Mouse (Mus musculus) thymus, adult 18-20 months (tissue): ENCODE measurements around the gene Rnf227.
"Not testable (repeated sequence)": the region's sequence is repeated elsewhere in the genome, so short reads cannot be mapped to it uniquely, and the experiment has no call there.

Experiments used
- DNase-seq, 2 experiments: peaks; one replicate each; pipeline ENCODE4 v3.0.0; 2022; ENCODE audit warnings: mixed read lengths in 2 of 2

Gene Rnf227

GRCm38 (mm10) chr11:69340161-69341131 is at the start of gene Rnf227:
TSS of gene Rnf227 (plus strand) at chr11:69340461.
- DNase-seq = peak; percentile 56 to 67

- DNase-seq = no peak
These were observed 49.1 kb upstream of the Rnf227 start for GRCm38 (mm10) chr11:69291111-69291510.

DNA sequence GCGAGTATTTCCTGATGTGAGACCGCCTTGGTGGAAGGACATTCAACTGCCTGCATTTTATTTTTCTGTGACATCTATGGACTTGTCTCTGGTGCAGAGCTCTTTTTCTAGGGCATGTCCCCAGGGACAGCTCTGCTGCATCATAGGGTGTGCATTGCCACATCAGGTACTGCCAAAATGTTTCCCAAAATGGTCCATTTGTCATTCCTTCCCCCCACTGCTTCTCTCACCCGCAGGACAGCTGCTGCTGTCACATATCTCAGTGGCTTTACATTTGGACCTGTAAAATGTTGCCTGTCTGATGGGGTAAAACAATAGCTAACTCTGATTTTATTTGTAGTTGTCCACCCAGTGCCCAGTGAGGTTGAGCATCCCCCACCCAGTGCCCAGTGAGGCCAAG is 45.0 kb upstream of the Rnf227 start:
- DNase-seq = no peak

GRCm38 (mm10) chr11:69297799-69298198 is 42.5 kb upstream of the Rnf227 start:
- DNase-seq = no peak

- no peak for DNase-seq
These were observed 42.0 kb upstream of the Rnf227 start for GRCm38 (mm10) chr11:69298231-69298630.

- DNase-seq = no peak
These were observed 37.4 kb upstream of the Rnf227 start for GRCm38 (mm10) chr11:69302817-69303216.

DNA sequence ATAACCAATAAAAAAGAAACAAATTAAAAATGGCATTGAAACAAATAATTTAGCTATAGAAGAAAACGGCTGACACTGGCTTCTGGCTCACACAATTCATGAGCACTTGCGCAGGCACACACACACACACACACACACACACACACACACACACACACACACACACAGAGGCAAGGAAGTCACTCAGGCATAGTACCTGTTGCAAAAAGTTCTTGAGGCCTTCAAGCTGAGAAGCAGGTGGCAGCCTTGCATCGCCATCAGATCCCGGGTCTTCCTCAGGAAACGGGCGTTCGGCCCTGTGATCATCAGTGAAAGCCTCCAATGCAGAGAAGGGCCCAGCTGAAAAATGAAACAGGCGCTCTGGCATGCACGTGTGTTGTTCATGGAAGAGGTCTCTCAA is 35.0 kb upstream of the Rnf227 start:
- no peak for DNase-seq

DNA sequence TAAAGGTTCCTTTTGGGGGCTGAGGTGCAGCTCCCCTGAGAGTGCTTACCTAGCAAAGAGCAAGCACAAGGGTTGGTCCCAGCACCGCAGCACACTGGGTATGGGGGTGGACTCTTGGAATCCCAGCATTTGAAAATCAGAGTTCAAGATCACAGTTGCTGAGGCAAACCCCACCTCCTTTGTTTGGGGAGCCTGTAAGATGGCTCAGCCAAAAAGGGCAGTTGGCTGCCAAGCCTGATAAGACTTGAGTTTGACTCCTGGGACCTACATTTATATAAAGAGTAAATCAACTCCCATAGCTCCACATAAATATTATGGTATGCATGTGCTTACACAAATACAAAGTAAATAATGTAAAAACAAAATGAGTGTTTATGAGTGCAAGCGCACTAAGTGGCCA is 34.2 kb upstream of the Rnf227 start:
- DNase-seq = no peak

DNA sequence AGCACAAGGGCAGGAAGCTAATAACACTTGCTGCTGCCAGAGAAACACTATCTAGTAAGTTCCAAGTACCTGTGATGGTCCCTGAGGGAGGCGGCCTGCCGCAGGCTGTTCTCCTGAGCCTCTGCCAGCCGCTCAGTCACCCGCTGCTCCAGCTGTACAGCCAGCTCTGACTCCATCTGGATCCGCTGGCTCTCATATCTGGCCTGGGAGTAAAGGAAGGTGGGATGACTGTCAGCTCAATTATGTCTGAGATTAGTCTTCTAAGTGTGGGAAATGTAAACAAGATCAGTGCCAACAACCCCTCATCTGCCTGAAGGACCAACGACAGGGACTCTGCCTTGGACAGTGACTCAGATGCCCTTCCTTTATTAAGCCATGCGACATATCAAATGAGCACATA is 29.0 kb upstream of the Rnf227 start:
- no peak for DNase-seq

GRCm38 (mm10) chr11:69316361-69316760 is 23.9 kb upstream of the Rnf227 start:
- DNase-seq = no peak

GRCm38 (mm10) chr11:69318000-69318399 is 22.3 kb upstream of the Rnf227 start:
- DNase-seq = not testable (repeated sequence)

GRCm38 (mm10) chr11:69321580-69321979 is 18.7 kb upstream of the Rnf227 start:
- DNase-seq = no peak

- no peak for DNase-seq
These were observed 18.3 kb upstream of the Rnf227 start for GRCm38 (mm10) chr11:69322010-69322409.

DNA sequence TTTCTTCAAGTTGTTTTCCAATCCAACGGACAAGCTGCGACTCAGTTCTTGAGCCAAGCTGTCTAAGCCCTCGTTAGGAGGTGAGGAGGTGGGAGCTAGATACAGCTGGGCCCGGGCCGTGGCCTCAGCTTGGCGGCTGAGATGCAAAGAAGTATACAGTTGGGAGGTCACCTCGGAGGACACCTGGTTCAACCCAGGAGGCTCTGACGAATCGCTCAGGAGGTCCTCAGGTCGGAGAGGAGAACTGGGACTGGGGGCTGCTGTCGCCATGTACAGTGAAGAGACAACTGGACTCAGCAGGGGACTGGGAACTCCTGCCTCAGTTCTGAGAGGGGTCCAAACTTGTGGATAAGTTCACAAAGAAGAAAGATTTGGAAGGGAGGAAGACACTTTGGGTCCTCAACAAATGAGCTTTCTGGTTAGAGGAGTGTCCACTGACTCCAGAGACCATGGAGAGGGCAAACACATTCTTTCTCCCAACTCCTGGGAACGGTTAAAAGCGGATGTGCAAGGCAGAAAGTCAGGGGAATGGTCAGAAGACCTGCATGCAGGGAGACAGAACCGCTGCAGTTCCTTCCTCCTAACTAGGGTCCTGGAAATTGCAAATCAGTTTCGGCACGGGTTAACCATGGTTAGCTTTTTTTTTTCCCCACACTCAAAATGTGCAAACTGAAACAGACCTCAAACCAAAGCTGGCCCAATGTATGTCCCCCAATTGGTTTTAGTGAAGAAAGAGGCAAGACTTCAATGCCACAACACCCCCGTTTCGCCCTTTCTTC is 17.4 kb upstream of the Rnf227 start:
- no peak for DNase-seq

GRCm38 (mm10) chr11:69323667-69324111 is 16.6 kb upstream of the Rnf227 start, which contains the start of the genes Cntrob and Trappc1:
TSS of gene Cntrob (minus strand) at chr11:69323775.
TSS of gene Trappc1 (plus strand) at chr11:69323980.
- DNase-seq = peak; percentile 99 to 100

DNA sequence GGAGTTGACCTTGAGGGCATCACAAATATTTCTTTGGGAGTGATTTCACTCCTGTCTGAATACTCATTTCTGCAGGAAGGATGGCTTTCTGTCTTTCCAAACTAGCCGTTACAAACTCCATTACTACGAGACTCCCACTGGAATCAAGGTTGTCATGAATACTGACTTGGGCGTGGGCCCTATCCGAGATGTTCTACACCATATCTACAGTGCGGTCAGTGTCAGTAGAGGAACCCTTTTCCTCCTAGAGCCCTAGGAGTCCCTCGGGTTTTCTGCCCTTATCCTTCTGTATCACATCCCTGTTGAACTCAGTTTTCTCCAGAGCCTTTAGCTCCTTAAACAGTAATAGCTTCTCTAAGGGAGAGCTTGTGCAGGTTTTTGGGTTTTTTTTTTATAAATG is 15.5 kb upstream of the Rnf227 start:
- no peak for DNase-seq

GRCm38 (mm10) chr11:69325628-69326407 is 14.4 kb upstream of the Rnf227 start, which contains the start of gene Kcnab3:
TSS of gene Kcnab3 (plus strand) at chr11:69326258.
- peak; percentile 76 to 83 for DNase-seq

DNA sequence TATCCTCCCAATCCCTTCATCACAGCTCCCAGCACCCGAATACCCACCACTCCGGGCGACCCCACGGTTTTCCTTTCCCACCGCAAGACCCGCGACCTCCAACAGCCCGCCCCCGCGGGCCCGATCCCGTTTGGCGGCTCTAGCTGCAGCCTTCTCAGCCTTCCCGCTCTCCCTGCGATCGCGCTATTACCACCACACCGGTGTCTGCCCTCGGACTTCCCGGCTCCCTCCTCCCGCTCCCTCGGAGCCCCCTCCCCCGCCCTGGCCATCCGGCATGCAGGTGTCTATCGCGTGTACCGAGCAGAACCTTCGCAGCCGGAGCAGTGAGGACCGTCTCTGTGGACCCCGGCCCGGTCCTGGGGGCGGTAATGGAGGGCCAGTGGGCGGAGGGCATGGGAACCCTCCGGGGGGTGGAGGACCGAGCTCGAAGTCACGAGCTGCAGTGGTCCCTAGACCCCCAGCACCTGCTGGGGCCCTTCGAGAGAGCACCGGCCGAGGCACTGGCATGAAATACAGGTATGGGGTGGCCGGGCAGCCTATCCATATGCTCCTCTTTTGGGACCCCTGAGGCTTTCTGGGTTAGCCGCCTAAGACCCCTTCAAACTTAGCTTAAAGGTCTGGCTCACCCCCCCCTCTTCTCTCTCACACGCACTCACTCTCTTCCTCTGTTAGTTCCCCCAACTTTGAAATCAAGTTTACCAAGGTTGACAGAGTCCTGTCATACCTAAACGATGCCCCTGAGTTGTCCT is 13.7 kb upstream of the Rnf227 start:
- peak; percentile 51 to 57 for DNase-seq

- DNase-seq = no peak
These were observed 13.2 kb upstream of the Rnf227 start for GRCm38 (mm10) chr11:69327157-69327442.

DNA sequence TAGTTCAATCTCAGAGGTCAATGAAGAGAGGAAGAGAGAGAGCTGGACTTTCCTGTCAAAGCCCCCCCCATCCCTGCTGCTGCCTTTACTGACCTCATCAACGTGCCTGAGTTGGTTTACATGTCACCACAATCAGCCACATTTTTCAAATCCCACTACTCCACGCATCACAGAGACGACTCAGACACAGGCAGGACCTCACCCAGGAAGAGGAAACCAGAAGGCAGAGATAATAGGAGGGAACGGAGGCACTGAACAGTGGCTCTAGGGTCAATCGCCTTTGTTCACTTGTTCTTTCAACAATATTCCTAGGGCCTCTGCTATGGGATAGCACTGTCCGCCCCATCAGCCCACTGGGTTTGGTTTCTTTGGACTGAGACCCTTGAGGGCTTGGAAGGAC is 12.6 kb upstream of the Rnf227 start:
- DNase-seq = no peak

DNA sequence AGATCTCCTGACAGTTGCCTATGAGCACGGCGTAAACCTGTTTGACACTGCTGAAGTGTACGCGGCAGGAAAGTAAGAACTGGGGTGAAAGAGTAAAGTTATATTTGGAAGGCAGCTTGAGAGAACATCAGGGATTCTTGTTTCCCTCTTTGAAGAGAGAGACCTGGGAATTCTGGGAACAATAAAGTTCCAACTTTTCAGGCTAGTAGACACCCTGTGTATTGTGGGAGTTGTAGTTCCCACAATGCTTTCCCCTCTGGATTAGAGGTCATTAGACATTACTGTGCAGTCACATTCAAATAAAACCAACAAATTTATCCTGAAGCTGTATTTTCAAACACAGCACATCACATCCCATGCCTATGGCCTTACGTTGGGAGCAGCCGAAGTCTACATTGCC is 11.7 kb upstream of the Rnf227 start:
- DNase-seq = no peak

GRCm38 (mm10) chr11:69331152-69331551 is 9.1 kb upstream of the Rnf227 start:
- no peak for DNase-seq
